8 mouse cellular contexts compared by ENCODE assay signal in the genomic region with DNA sequence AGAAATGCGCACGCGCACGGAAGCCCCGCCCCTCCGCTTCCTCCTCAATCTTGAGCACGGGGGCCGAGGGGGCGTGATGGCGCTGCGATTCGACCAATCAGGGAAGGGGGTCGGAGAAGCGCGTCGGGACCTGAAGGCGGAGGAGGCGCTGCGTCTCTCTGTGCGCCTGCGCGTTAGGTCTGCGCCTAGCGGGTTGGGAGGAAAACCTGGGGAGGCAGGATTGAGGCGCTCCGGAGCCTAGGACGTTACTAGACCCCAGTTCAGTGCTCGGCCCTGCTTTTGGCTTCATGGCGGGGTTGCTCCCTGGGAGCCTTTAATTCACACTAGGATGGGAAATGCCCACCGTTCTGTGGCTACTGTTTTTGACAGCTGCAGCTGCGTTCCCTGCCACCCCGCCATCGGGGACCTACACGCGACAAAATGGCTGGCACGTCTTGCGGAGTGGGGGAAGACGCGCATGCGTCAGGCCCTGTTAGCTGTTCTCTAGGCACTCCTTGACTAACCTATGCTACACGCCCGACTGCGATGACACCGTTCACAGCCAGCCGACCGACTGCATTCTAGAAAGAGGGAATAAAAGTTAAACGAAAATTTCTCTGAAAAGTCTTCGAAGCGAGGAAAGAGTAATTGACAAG. TPM values are rescaled to one million over a fixed set of nuclear protein-coding genes. Genes with fewer than 3 reads are reported as not detected.
DNase-seq lines count a peak whose midpoint lies in the region; ATAC-seq and TF ChIP-seq lines count a peak whose summit lies in the region.

No protein-coding gene starts in this region.

- ATAC-seq in forebrain, postnatal 0 days, result peak; percentile 96
- ATAC-seq in lung, embryonic 15.5 days (ENCODE audit: borderline replicate concordance, extremely low read depth, low FRiP score, low TSS enrichment), result peak; percentile 97

- peaks cover 45% of the 10 kb centered on the region for H3K79me2 ChIP-seq in MEL (ENCODE audit: control insufficient read depth, insufficient read depth, low read length, poor library complexity)

- DNase-seq in MEL (ENCODE audit: low read depth, low spot score), result peak; percentile 100
- DNase-seq in cerebellum, adult 2 months, result peak; percentile 99 to 100
- DNase-seq in forebrain, postnatal 0 days, result peak; percentile 100
- peak; percentile 100 for DNase-seq in heart, postnatal 4 days
- peak; percentile 99 for DNase-seq in layer of hippocampus, adult 8-10 months (ENCODE audit: low spot score in 2 of 2)
- DNase-seq in ovary, adult 18-20 months (ENCODE audit: low spot score), result peak; percentile 99
- peak; percentile 100 for DNase-seq in thymus, postnatal 0 days (ENCODE audit: low spot score)

- peaks cover 0 to 39% of the 10 kb centered on the region in 2 experiments; a peak in 2 of 4 replicates for H3K36me3 ChIP-seq in MEL (ENCODE audit: control insufficient read depth in 1 of 2, insufficient read depth in 2 of 2, low read length in 2 of 2)
- no peaks in the 10 kb centered on the region for H3K36me3 ChIP-seq in forebrain, postnatal 0 days (ENCODE audit: insufficient read depth)
- H3K36me3 ChIP-seq in lung, embryonic 15.5 days, result no peaks in the 10 kb centered on the region

- H3K27ac ChIP-seq in MEL (ENCODE audit: control insufficient read depth, low read depth, low read length), result peak overlapping the region; percentile 98
- peak overlapping the region; percentile 79 for H3K27ac ChIP-seq in cerebellum, adult 2 months (ENCODE audit: insufficient read depth, low read length)
- peak overlapping the region; percentile 100 for H3K27ac ChIP-seq in forebrain, postnatal 0 days (ENCODE audit: low read depth, low read length)
- H3K27ac ChIP-seq in lung, embryonic 15.5 days, result peak overlapping the region; percentile 100

- no peaks in the 10 kb centered on the region for H3K27me3 ChIP-seq in MEL (ENCODE audit: control insufficient read depth in 1 of 2, insufficient read depth in 2 of 2, low read length in 2 of 2)
- H3K27me3 ChIP-seq in cerebellum, adult 2 months (ENCODE audit: control insufficient read depth, insufficient read depth, low read length), result no peaks in the 10 kb centered on the region
- no peaks in the 10 kb centered on the region for H3K27me3 ChIP-seq in forebrain, postnatal 0 days (ENCODE audit: insufficient read depth, low read length)
- H3K27me3 ChIP-seq in lung, embryonic 15.5 days, result no peaks in the 10 kb centered on the region

- peak overlapping the region; percentile 77 for H3K9ac ChIP-seq in MEL (ENCODE audit: control insufficient read depth, low read depth, low read length, poor library complexity, severe bottlenecking)
- peak overlapping the region; percentile 57 for H3K9ac ChIP-seq in forebrain, postnatal 0 days
- H3K9ac ChIP-seq in lung, embryonic 15.5 days, result peak overlapping the region; percentile 66

- TF ChIP-seq RAD21 in MEL (IDR thresholded peaks at IDR 0.05; ENCODE audit: low read depth, low read length), result no peak

- peaks cover 13% of the 10 kb centered on the region in 2 experiments for H3K4me1 ChIP-seq in MEL (ENCODE audit: control insufficient read depth in 1 of 2, insufficient read depth in 2 of 2, low read length in 2 of 2)
- H3K4me1 ChIP-seq in cerebellum, adult 2 months (ENCODE audit: control insufficient read depth, insufficient read depth, low read length), result peaks cover 2% of the 10 kb centered on the region; the same call in 1 of the 2 replicates
- peaks cover 27% of the 10 kb centered on the region; the same call in 1 of the 2 replicates for H3K4me1 ChIP-seq in forebrain, postnatal 0 days (ENCODE audit: insufficient read depth)
- H3K4me1 ChIP-seq in lung, embryonic 15.5 days, result peaks cover 9% of the 10 kb centered on the region

- H3K9me3 ChIP-seq in MEL (replicated peaks; ENCODE audit: insufficient read depth, low read length), result no peaks in the 10 kb centered on the region
- H3K9me3 ChIP-seq in forebrain, postnatal 0 days (ENCODE audit: low read length), result no peaks in the 10 kb centered on the region
- no peaks in the 10 kb centered on the region for H3K9me3 ChIP-seq in lung, embryonic 15.5 days

- WGBS in cerebellum, adult 2 months, result under 1% methylated on average over 49 of the region's 49 CpGs
- under 1% methylated on average over 49 of the region's 49 CpGs for WGBS in forebrain, postnatal 0 days
- under 1% methylated on average over 49 of the region's 49 CpGs for WGBS in lung, embryonic 15.5 days

- TF ChIP-seq EP300 in MEL (IDR thresholded peaks at IDR 0.05; ENCODE audit: low read depth in 1 of 2, low read length in 2 of 2), result no peak

- TF ChIP-seq CTCF in MEL (IDR thresholded peaks at IDR 0.05 in 2 of 3, conservative IDR thresholded peaks at IDR 0.05 in 1 of 3; ENCODE audit: control insufficient read depth in 1 of 3, insufficient read depth in 1 of 3, low read depth in 2 of 3, low read length in 3 of 3, poor library complexity in 1 of 3, severe bottlenecking in 1 of 3), result 0 out of 6 replicates have a peak, but pooled peaks of 1 of the 3 experiments have one; percentile 4
- no peak for TF ChIP-seq CTCF in cerebellum, adult 2 months (IDR thresholded peaks at IDR 0.05; ENCODE audit: borderline replicate concordance, insufficient read depth, low read depth, low read length)
- peak; percentile 42; the same call in 1 of the 2 replicates for TF ChIP-seq CTCF in forebrain, postnatal 0 days (IDR thresholded peaks at IDR 0.05; ENCODE audit: low read depth)

- H3K4me2 ChIP-seq in forebrain, postnatal 0 days (ENCODE audit: low read depth), result peak overlapping the region; percentile 46
- peak overlapping the region; percentile 61 for H3K4me2 ChIP-seq in lung, embryonic 15.5 days

- H3K4me3 ChIP-seq in MEL (ENCODE audit: control insufficient read depth in 1 of 2, insufficient read depth in 1 of 2, low read depth in 2 of 2, low read length in 2 of 2), result peak overlapping the region; percentile 87 to 94
- H3K4me3 ChIP-seq in cerebellum, adult 2 months (replicated peaks; ENCODE audit: insufficient read depth, low read depth, low read length), result peak overlapping the region; percentile 57
- peak overlapping the region; percentile 53 for H3K4me3 ChIP-seq in forebrain, postnatal 0 days (ENCODE audit: low read depth, low read length)
- H3K4me3 ChIP-seq in lung, embryonic 15.5 days, result peak overlapping the region; percentile 87

- peak; percentile 95 to 97 for TF ChIP-seq POLR2A in MEL (IDR thresholded peaks at IDR 0.05; ENCODE audit: control insufficient read depth in 1 of 2, insufficient read depth in 1 of 2, low read depth in 1 of 2, low read length in 2 of 2, poor library complexity in 1 of 2)
- peak; percentile 91; the same call in 1 of the 2 replicates for TF ChIP-seq POLR2A in cerebellum, adult 2 months (IDR thresholded peaks at IDR 0.05; ENCODE audit: borderline replicate concordance, insufficient read depth, low read length)

RNA-seq across cellular contexts. Expression of a gene that starts 0.8 kb away (rescaled TPM):
- total RNA-seq in MEL (2012; rRNA removed), result 16.3 and 17.1 TPM in 2 replicates
- polyA plus RNA-seq in MEL (2012; ENCODE audit: insufficient read depth in 1 of 2, insufficient read length in 2 of 2, low read depth in 1 of 2, low replicate concordance in 2 of 2, missing spikeins in 1 of 2), result 10 to 100 TPM; 31.9 to 42.0 TPM
- 27.4 and 30.3 TPM in 2 replicates for polyA plus RNA-seq in cerebellum, adult 2 months (2012; rRNA removed)
- 32.2 and 43.7 TPM in 2 replicates for total RNA-seq in forebrain, postnatal 0 days (2014; rRNA removed)
- 17.2 and 21.0 TPM in 2 replicates for polyA plus RNA-seq in forebrain, postnatal 0 days (2015; fragmentation: Nextera tagmentation; extraction: Ambion mirVana)
- total RNA-seq in heart, postnatal 4 days (2021), result 10 to 100 TPM; 50.9 to 53.6 TPM
- 10 to 100 TPM; 62.4 to 73.3 (median 71.2) TPM for total RNA-seq in layer of hippocampus, adult 8-10 months (2022)
- polyA plus RNA-seq in lung, embryonic 15.5 days (2015; fragmentation: Nextera tagmentation; extraction: Ambion mirVana), result 20.5 and 21.3 TPM in 2 replicates
- polyA plus RNA-seq in thymus, postnatal 0 days (2015; fragmentation: Nextera tagmentation; extraction: Ambion mirVana), result 16.2 and 18.8 TPM in 2 replicates

RNA-seq across cellular contexts. Expression of a gene that starts 36.2 kb away (rescaled TPM):
- 109 and 126 TPM in 2 replicates for total RNA-seq in MEL (2012; rRNA removed)
- polyA plus RNA-seq in MEL (2012; ENCODE audit: insufficient read depth in 1 of 2, insufficient read length in 2 of 2, low read depth in 1 of 2, low replicate concordance in 2 of 2, missing spikeins in 1 of 2), result 100 to 1,000 TPM; 199 to 277 TPM
- polyA plus RNA-seq in cerebellum, adult 2 months (2012; rRNA removed), result 39.6 and 41.6 TPM in 2 replicates
- 14.3 and 14.4 TPM in 2 replicates for total RNA-seq in forebrain, postnatal 0 days (2014; rRNA removed)
- polyA plus RNA-seq in forebrain, postnatal 0 days (2015; fragmentation: Nextera tagmentation; extraction: Ambion mirVana), result 19.3 and 24.9 TPM in 2 replicates
- 10 to 100 TPM; 28.3 to 30.5 TPM for total RNA-seq in heart, postnatal 4 days (2021)
- total RNA-seq in layer of hippocampus, adult 8-10 months (2022), result 10 to 100 TPM; 35.7 to 46.3 (median 40.5) TPM
- polyA plus RNA-seq in lung, embryonic 15.5 days (2015; fragmentation: Nextera tagmentation; extraction: Ambion mirVana), result 49.3 and 51.0 TPM in 2 replicates
- polyA plus RNA-seq in thymus, postnatal 0 days (2015; fragmentation: Nextera tagmentation; extraction: Ambion mirVana), result 46.9 and 49.3 TPM in 2 replicates

RNA-seq across cellular contexts. Expression of a gene that starts 51.9 kb away (rescaled TPM):
- 524 and 586 TPM in 2 replicates for total RNA-seq in MEL (2012; rRNA removed)
- 100 to 1,000 TPM in 1 of 2 experiments, not detected in 1; 469 TPM for polyA plus RNA-seq in MEL (2012; ENCODE audit: insufficient read depth in 1 of 2, insufficient read length in 2 of 2, low read depth in 1 of 2, low replicate concordance in 2 of 2, missing spikeins in 1 of 2)
- 265 and 281 TPM in 2 replicates for polyA plus RNA-seq in cerebellum, adult 2 months (2012; rRNA removed)
- total RNA-seq in forebrain, postnatal 0 days (2014; rRNA removed), result 113 and 193 TPM in 2 replicates
- 251 and 296 TPM in 2 replicates for polyA plus RNA-seq in forebrain, postnatal 0 days (2015; fragmentation: Nextera tagmentation; extraction: Ambion mirVana)
- total RNA-seq in heart, postnatal 4 days (2021), result 100 to 1,000 TPM; 250 TPM
- 100 to 1,000 TPM; 125 to 159 (median 138) TPM for total RNA-seq in layer of hippocampus, adult 8-10 months (2022)
- polyA plus RNA-seq in lung, embryonic 15.5 days (2015; fragmentation: Nextera tagmentation; extraction: Ambion mirVana), result 305 and 336 TPM in 2 replicates
- 372 and 418 TPM in 2 replicates for polyA plus RNA-seq in thymus, postnatal 0 days (2015; fragmentation: Nextera tagmentation; extraction: Ambion mirVana)

RNA-seq across cellular contexts. Expression of a gene that starts 59.5 kb away (rescaled TPM):
- 138 and 141 TPM in 2 replicates for total RNA-seq in MEL (2012; rRNA removed)
- 100 to 1,000 TPM in 1 of 2 experiments, not detected in 1; 237 TPM for polyA plus RNA-seq in MEL (2012; ENCODE audit: insufficient read depth in 1 of 2, insufficient read length in 2 of 2, low read depth in 1 of 2, low replicate concordance in 2 of 2, missing spikeins in 1 of 2)
- 41.3 and 43.3 TPM in 2 replicates for polyA plus RNA-seq in cerebellum, adult 2 months (2012; rRNA removed)
- 40.2 and 52.6 TPM in 2 replicates for total RNA-seq in forebrain, postnatal 0 days (2014; rRNA removed)
- 36.5 and 41.2 TPM in 2 replicates for polyA plus RNA-seq in forebrain, postnatal 0 days (2015; fragmentation: Nextera tagmentation; extraction: Ambion mirVana)
- 10 to 100 TPM; 31.1 to 36.1 TPM for total RNA-seq in heart, postnatal 4 days (2021)
- 10 to 100 TPM; 36.5 to 52.9 (median 41.8) TPM for total RNA-seq in layer of hippocampus, adult 8-10 months (2022)
- polyA plus RNA-seq in lung, embryonic 15.5 days (2015; fragmentation: Nextera tagmentation; extraction: Ambion mirVana), result 51.8 and 52.8 TPM in 2 replicates
- 43.1 and 47.8 TPM in 2 replicates for polyA plus RNA-seq in thymus, postnatal 0 days (2015; fragmentation: Nextera tagmentation; extraction: Ambion mirVana)

Comparison
In these comparisons a context has a peak if more than half of its experiments do, and no peak if none do; other contexts are left out.
1. Peak in every context shown above with its lines: DNase-seq, ATAC-seq, H3K4me3 ChIP-seq and H3K27ac ChIP-seq.